Mouse (Mus musculus) forebrain, embryonic 14.5 days (tissue): ENCODE measurements at regions not wholly inside any gene's neighbourhood (a gene's known extent, or its start where the extent isn't known, plus 50 kb on each side); places are given as distances from the start of the nearest gene placed in this dataset.

Source experiments
- ATAC-seq: fragments of 200-750 bp; cut with Nextera tagmentation; 2 replicates; pipeline ENCODE4 v1.8.0; 2017; ENCODE audit warnings: mild to moderate bottlenecking, moderate library complexity
- DNase-seq: peaks from one replicate; pipeline ENCODE4 v3.0.0-alpha.2; 2015; ENCODE audit warnings: low spot score
- H3K27ac ChIP-seq: fragments of 300-500 bp; sonication (generic); 2 replicates; pipeline ENCODE4 v1.5.1; 2014; ENCODE audit warnings: low read depth, mild to moderate bottlenecking, control low read depth, low read length, moderate library complexity
- H3K27me3 ChIP-seq: fragments of 300-500 bp; sonication (generic); replicated peaks from 2 replicates; pipeline ENCODE4 v1.6.1; 2014; ENCODE audit warnings: low read length, control low read depth, mixed read lengths; ENCODE audit not compliant: control insufficient read depth, insufficient read depth
- H3K36me3 ChIP-seq: fragments of 300-500 bp; sonication (generic); 2 replicates; pipeline ENCODE4 v1.6.1; 2014; ENCODE audit warnings: low read length, control low read depth; ENCODE audit not compliant: control insufficient read depth, insufficient read depth
- H3K4me1 ChIP-seq: fragments of 300-500 bp; sonication (generic); 2 replicates; pipeline ENCODE4 v1.6.1; 2014; ENCODE audit warnings: antibody characterized with exemption, low read length, control low read depth; ENCODE audit not compliant: control insufficient read depth, insufficient read depth
- H3K4me2 ChIP-seq: fragments of 300-500 bp; sonication (generic); 2 replicates; pipeline ENCODE4 v1.6.1; 2014; ENCODE audit warnings: mild to moderate bottlenecking, control low read depth, low read length
- H3K4me3 ChIP-seq: fragments of 300-500 bp; sonication (generic); 2 replicates; pipeline ENCODE4 v1.5.1; 2014; ENCODE audit warnings: low read depth, low read length, control low read depth
- H3K9ac ChIP-seq: fragments of 300-500 bp; sonication (generic); 2 replicates; pipeline ENCODE4 v1.6.1; 2014; ENCODE audit warnings: mild to moderate bottlenecking, low read length, control low read depth, moderate library complexity
- H3K9me3 ChIP-seq: fragments of 300-500 bp; sonication (generic); replicated peaks from 2 replicates; pipeline ENCODE4 v1.6.1; 2016; ENCODE audit warnings: low read length, control low read depth, mixed read lengths; ENCODE audit not compliant: control insufficient read depth
- WGBS: fragments of 180-500 bp; shearing (Covaris S2); extraction: QIAGEN DNeasy Blood & Tissue Kit; methylation state at CpG from one replicate; pipeline ENCODE4 v1.1.7; 2014; 5-methylcytosine and 5-hydroxymethylcytosine counted together

- Histone ChIP-seq H3K36me3 (no peaks in the 10 kb centered on the region), H3K9me3 (no peaks in the 10 kb centered on the region), H3K27ac (no peak overlapping the region), H3K9ac (no peak overlapping the region), H3K4me2 (no peak overlapping the region), H3K4me1 (no peaks in the 10 kb centered on the region), H3K27me3 (no peaks in the 10 kb centered on the region), H3K4me3 (no peak overlapping the region)
- no peak for ATAC-seq
- WGBS, result 75% methylated on average over 6 of the region's 6 CpGs
- DNase-seq, result no peak
Observed at GRCm38 (mm10) chr12:47020810-47021348, 202.2 kb upstream of the Nova1 start.

GRCm38 (mm10) chr12:46992343-46992742 is 173.6 kb upstream of the Nova1 start:
- 84% methylated on average over 1 of the region's 1 CpGs for WGBS
- ATAC-seq (no peak), DNase-seq (no peak)
- Histone ChIP-seq H3K4me3 (no peak overlapping the region), H3K27me3 (no peaks in the 10 kb centered on the region), H3K4me1 (no peaks in the 10 kb centered on the region), H3K36me3 (no peaks in the 10 kb centered on the region), H3K9me3 (no peaks in the 10 kb centered on the region), H3K27ac (no peak overlapping the region), H3K9ac (no peak overlapping the region), H3K4me2 (no peak overlapping the region)

- no peak overlapping the region for H3K4me2 ChIP-seq
- ATAC-seq (no peak), DNase-seq (no peak)
- H3K27ac ChIP-seq, result no peak overlapping the region
- H3K27me3 ChIP-seq, result no peaks in the 10 kb centered on the region
- no peaks in the 10 kb centered on the region for H3K4me1 ChIP-seq
- WGBS, result 84% methylated on average over 2 of the region's 2 CpGs
- no peak overlapping the region for H3K4me3 ChIP-seq
- no peaks in the 10 kb centered on the region for H3K9me3 ChIP-seq
- no peak overlapping the region for H3K9ac ChIP-seq
- no peaks in the 10 kb centered on the region for H3K36me3 ChIP-seq
Observed at GRCm38 (mm10) chr12:46988972-46989371, 170.2 kb upstream of the Nova1 start.

GRCm38 (mm10) chr12:46950223-46950779 is 131.6 kb upstream of the Nova1 start:
- Histone ChIP-seq H3K9me3 (no peaks in the 10 kb centered on the region), H3K4me1 (no peaks in the 10 kb centered on the region), H3K9ac (no peak overlapping the region), H3K36me3 (no peaks in the 10 kb centered on the region), H3K27ac (no peak overlapping the region), H3K4me2 (no peak overlapping the region), H3K4me3 (no peak overlapping the region), H3K27me3 (no peaks in the 10 kb centered on the region)
- DNase-seq (peak; percentile 43), ATAC-seq (peak; percentile 54; the same call in 1 of the 2 replicates)
- WGBS, result 69% methylated on average over 3 of the region's 3 CpGs

GRCm38 (mm10) chr12:46945707-46946106 is 127.0 kb upstream of the Nova1 start:
- no peak for DNase-seq
- Histone ChIP-seq H3K27me3 (no peaks in the 10 kb centered on the region), H3K4me2 (no peak overlapping the region), H3K9ac (no peak overlapping the region), H3K27ac (no peak overlapping the region), H3K36me3 (no peaks in the 10 kb centered on the region), H3K4me1 (no peaks in the 10 kb centered on the region), H3K9me3 (no peaks in the 10 kb centered on the region), H3K4me3 (no peak overlapping the region)
- ATAC-seq, result no peak

GRCm38 (mm10) chr12:46931086-46931485 is 112.4 kb upstream of the Nova1 start:
- Histone ChIP-seq H3K36me3 (no peaks in the 10 kb centered on the region), H3K27me3 (no peaks in the 10 kb centered on the region), H3K9ac (no peak overlapping the region), H3K9me3 (no peaks in the 10 kb centered on the region), H3K4me1 (no peaks in the 10 kb centered on the region), H3K4me2 (no peak overlapping the region), H3K4me3 (no peak overlapping the region), H3K27ac (no peak overlapping the region)
- ATAC-seq (no peak), DNase-seq (no peak)

- 74% methylated on average over 4 of the region's 4 CpGs for WGBS
- H3K4me1 ChIP-seq, result no peaks in the 10 kb centered on the region
Observed at GRCm38 (mm10) chr12:46917286-46917685, 98.6 kb upstream of the Nova1 start.

GRCm38 (mm10) chr12:46878164-46878563 is 59.4 kb upstream of the Nova1 start:
- DNase-seq, result no peak
- no peak for ATAC-seq
- H3K27ac ChIP-seq, result no peak overlapping the region
- 95% methylated on average over 3 of the region's 3 CpGs for WGBS
- H3K36me3 ChIP-seq, result no peaks in the 10 kb centered on the region
- no peak overlapping the region for H3K4me3 ChIP-seq
- H3K9me3 ChIP-seq, result no peaks in the 10 kb centered on the region
- no peak overlapping the region for H3K9ac ChIP-seq
- no peaks in the 10 kb centered on the region for H3K27me3 ChIP-seq
- no peak overlapping the region for H3K4me2 ChIP-seq
- no peaks in the 10 kb centered on the region for H3K4me1 ChIP-seq

More at GRCm38 (mm10) chr12:46917286-46917685, 98.6 kb upstream of the Nova1 start:
- DNase-seq (no peak), ATAC-seq (no peak)
- Histone ChIP-seq H3K36me3 (no peaks in the 10 kb centered on the region), H3K27me3 (no peaks in the 10 kb centered on the region), H3K4me2 (no peak overlapping the region), H3K9ac (no peak overlapping the region), H3K9me3 (no peaks in the 10 kb centered on the region), H3K4me3 (no peak overlapping the region), H3K27ac (no peak overlapping the region)

GRCm38 (mm10) chr12:46870130-46870529 is 51.4 kb upstream of the Nova1 start:
- Histone ChIP-seq H3K9ac (no peak overlapping the region), H3K9me3 (no peaks in the 10 kb centered on the region), H3K4me3 (no peak overlapping the region), H3K4me2 (no peak overlapping the region), H3K27me3 (no peaks in the 10 kb centered on the region), H3K36me3 (no peaks in the 10 kb centered on the region), H3K27ac (no peak overlapping the region), H3K4me1 (no peaks in the 10 kb centered on the region)
- ATAC-seq, result peak; percentile 62
- DNase-seq, result peak; percentile 83
- WGBS, result 5% methylated on average over 2 of the region's 2 CpGs
